Mouse (Mus musculus): ENCODE results near the gene Crybb1.

Crybb1 gene

DNA sequence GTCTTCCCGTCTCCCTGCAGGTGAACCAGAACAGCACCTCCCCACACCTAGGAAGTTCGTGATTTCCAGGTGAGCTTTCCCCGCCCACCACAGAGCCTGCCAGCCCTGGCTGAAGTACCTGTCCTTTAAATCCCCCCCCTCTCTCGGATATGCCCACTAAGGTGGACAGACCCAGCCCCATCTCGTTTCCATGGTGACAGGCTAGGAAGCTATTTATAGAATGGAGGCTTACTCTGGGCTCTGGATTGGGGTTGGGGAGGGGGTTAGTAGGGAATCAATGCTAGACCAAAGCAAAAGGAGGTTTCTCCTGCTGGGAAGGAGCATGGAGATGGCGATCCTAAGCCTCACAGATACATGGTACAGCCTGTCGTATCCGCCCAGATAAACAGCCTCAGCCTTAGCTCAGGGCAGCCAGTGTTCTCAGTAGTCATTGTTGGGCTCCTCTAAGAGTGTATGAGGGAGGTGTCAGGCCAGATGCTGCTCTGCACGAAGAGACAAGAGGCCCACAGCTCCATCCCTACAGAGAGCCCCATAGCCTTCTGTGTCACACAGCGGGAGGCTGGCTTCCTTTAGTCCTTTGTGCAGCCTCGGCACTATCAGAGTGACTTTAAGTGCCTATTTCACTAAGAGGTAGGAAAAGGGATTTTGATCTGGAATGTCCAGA lies 57.7 kb downstream of the Crybb1 start:
- no peak for DNase-seq (ENCODE audit: low spot score)

- DNase-seq (ENCODE audit: low spot score), result no peak
These were observed 60.9 kb downstream of the Crybb1 start for GRCm38 (mm10) chr5:112316468-112316867.

GRCm38 (mm10) chr5:112317328-112317727 lies 61.7 kb downstream of the Crybb1 start:
- DNase-seq (ENCODE audit: low spot score), result no peak
